Mouse (Mus musculus): Measurements from ENCODE around the gene Fam210b. TPM values are rescaled to one million over a fixed set of nuclear protein-coding genes. Genes with fewer than 3 reads are reported as not detected.

Fam210b gene
- 39.8 and 42.5 TPM in 2 replicates for polyA plus RNA-seq (2012; ENCODE audit: low replicate concordance)

GRCm38 (mm10) chr2:172345258-172345738, at the start of gene Fam210b:
Gene Fam210b, plus strand, starts transcription at chr2:172345565.

GRCm38 (mm10) chr2:172370411-172371223, 25.3 kb downstream of the Fam210b start, which contains the start of the genes Aurka and Cstf1:
Gene Aurka, minus strand, starts transcription at chr2:172370535.
Gene Cstf1, plus strand, starts transcription at chr2:172370681.

GRCm38 (mm10) chr2:172393391-172394051, 48.2 kb downstream of the Fam210b start, which contains the start of gene Cass4:
Gene Cass4, plus strand, starts transcription at chr2:172393794.

Other genes with a start within 250 kb of the Fam210b start
- not detected in 2 replicates for gene Mc3r, start 97.1 kb upstream of the Fam210b start, polyA plus RNA-seq (2012; ENCODE audit: low replicate concordance)
- 16.7 and 42.4 TPM in 2 replicates for gene Aurka, start 25.0 kb downstream of the Fam210b start, polyA plus RNA-seq (2012; ENCODE audit: low replicate concordance)
- gene Cstf1, start 25.1 kb downstream of the Fam210b start, polyA plus RNA-seq (2012; ENCODE audit: low replicate concordance), result 3.8 and 19.3 TPM in 2 replicates
- 0.17 and 0.36 TPM in 2 replicates for gene Cass4, start 48.2 kb downstream of the Fam210b start, polyA plus RNA-seq (2012; ENCODE audit: low replicate concordance)
- 14.3 and 25.4 TPM in 2 replicates for gene Rtf2, start 95.0 kb downstream of the Fam210b start, polyA plus RNA-seq (2012; ENCODE audit: low replicate concordance)
- not detected in 2 replicates for gene Gcnt7, start 113.0 kb downstream of the Fam210b start, polyA plus RNA-seq (2012; ENCODE audit: low replicate concordance)
- gene Fam209, start 127.0 kb downstream of the Fam210b start, polyA plus RNA-seq (2012; ENCODE audit: low replicate concordance), result not detected in 2 replicates
- not detected in 2 replicates for gene Tfap2c, start 204.0 kb downstream of the Fam210b start, polyA plus RNA-seq (2012; ENCODE audit: low replicate concordance)